Mouse (Mus musculus) embryonic facial prominence, embryonic 14.5 days (tissue): ENCODE results near the gene Myf6. TPM values are rescaled to one million over a fixed set of nuclear protein-coding genes. Genes with fewer than 3 reads are reported as not detected.

Experiments used
- ATAC-seq: fragments of 200-750 bp; cut with Nextera tagmentation; 2 replicates; pipeline ENCODE4 v1.8.0; 2017; ENCODE audit warnings: low read depth, moderate number of reproducible peaks, moderate TSS enrichment
- DNase-seq: peaks from one replicate; pipeline ENCODE4 v3.0.0-alpha.2; 2015; ENCODE audit warnings: low spot score
- H3K27ac ChIP-seq: fragments of 300-500 bp; sonication (generic); replicated peaks from 2 replicates; pipeline ENCODE4 v1.5.1; 2014; ENCODE audit warnings: low read depth, mild to moderate bottlenecking, low read length, moderate library complexity
- H3K27me3 ChIP-seq: fragments of 300-500 bp; sonication (generic); replicated peaks from 2 replicates; pipeline ENCODE4 v1.6.1; 2014; ENCODE audit warnings: low read length; ENCODE audit not compliant: control insufficient read depth, insufficient read depth
- H3K36me3 ChIP-seq: fragments of 300-500 bp; sonication (generic); 2 replicates; pipeline ENCODE4 v1.6.1; 2014; ENCODE audit warnings: low read length, mixed read lengths; ENCODE audit not compliant: control insufficient read depth, insufficient read depth
- H3K4me1 ChIP-seq: fragments of 300-500 bp; sonication (generic); 2 replicates; pipeline ENCODE4 v1.6.1; 2014; ENCODE audit warnings: antibody characterized with exemption, low read length; ENCODE audit not compliant: control insufficient read depth, insufficient read depth
- H3K4me2 ChIP-seq: fragments of 300-500 bp; sonication (generic); 2 replicates; pipeline ENCODE4 v1.6.1; 2014; ENCODE audit warnings: low read depth, mild to moderate bottlenecking, low read length, moderate library complexity, mixed read lengths
- H3K4me3 ChIP-seq: fragments of 300-500 bp; sonication (generic); 2 replicates; pipeline ENCODE4 v1.5.1; 2014; ENCODE audit warnings: low read depth, mild to moderate bottlenecking, low read length
- H3K9ac ChIP-seq: fragments of 300-500 bp; sonication (generic); 2 replicates; pipeline ENCODE4 v1.6.1; 2014; ENCODE audit warnings: low read depth, mild to moderate bottlenecking, low read length, moderate library complexity, mixed read lengths
- H3K9me3 ChIP-seq: fragments of 300-500 bp; sonication (generic); 2 replicates; pipeline ENCODE4 v1.6.1; 2016; ENCODE audit warnings: low read length; ENCODE audit not compliant: control insufficient read depth
- WGBS: fragments of 180-500 bp; shearing (Covaris S2); extraction: QIAGEN DNeasy Blood & Tissue Kit; methylation state at CpG from one replicate; pipeline ENCODE4 v1.1.7; 2014; 5-methylcytosine and 5-hydroxymethylcytosine counted together
- microRNA-seq: library from miRNA; unstranded; fragments of <30 nt; microRNA quantifications from one replicate; pipeline ENCODE4, GENCODE M21; 2016; ENCODE audit warnings: borderline number of aligned reads
- polyA plus RNA-seq: library from polyadenylated mRNA; unstranded; fragments of >200 nt; fragmentation: Nextera tagmentation; extraction: Ambion mirVana; gene quantifications from 2 replicates; pipeline ENCODE4 v1.2.1, GENCODE M21; 2014

Gene Myf6
- polyA plus RNA-seq, 1 experiment from 2014 or later: 28.9 TPM

DNA sequence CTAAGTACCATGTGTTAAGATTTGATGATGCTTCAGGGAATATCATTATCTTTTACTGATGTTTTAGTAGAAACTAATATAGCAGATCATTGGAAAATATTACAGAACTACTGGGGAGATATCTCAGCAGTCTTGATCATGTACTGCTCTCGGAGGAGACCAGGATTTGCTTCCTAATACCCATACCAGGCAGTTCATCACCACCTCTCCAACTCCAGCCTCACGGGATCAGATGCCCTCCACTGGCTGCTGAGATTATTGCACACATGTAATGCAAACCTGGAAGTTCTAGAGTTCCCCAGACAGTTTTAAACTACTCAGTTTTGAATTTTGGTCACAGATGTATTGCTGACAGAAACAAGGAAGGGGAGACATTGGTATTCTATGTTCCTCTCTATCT, 21.0 kb downstream of the Myf6 start:
- 52% methylated on average over 2 of the region's 2 CpGs for WGBS

DNA sequence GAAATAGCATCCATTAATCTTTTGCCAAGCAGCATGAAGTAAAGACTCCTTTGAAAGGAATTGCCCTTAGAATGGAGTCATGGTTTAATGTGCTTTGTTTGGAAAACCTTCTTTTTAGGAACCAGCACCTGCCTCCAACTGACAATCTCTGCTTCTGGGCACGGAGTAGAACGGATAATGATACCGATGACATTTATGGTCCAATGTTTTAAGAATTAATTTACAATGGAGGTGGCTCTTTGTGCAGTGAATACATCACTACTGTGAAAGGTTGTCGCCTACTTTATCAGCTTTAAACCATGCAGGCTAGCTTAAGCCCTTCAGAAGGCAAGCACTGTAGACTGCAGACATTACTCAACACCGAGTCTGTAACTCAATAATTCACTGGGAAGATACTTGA, 22.8 kb downstream of the Myf6 start:
- no peak for ATAC-seq
- 83% methylated on average over 5 of the region's 5 CpGs for WGBS
- no peaks in the 10 kb centered on the region for H3K36me3 ChIP-seq
- H3K4me3 ChIP-seq: no peak overlapping the region
- no peak overlapping the region for H3K9ac ChIP-seq
- H3K27me3 ChIP-seq: no peaks in the 10 kb centered on the region
- no peak overlapping the region for H3K27ac ChIP-seq
- no peaks in the 10 kb centered on the region for H3K4me1 ChIP-seq
- no peaks in the 10 kb centered on the region for H3K9me3 ChIP-seq
- no peak for DNase-seq
- no peak overlapping the region for H3K4me2 ChIP-seq

More for the DNA sequence above, 21.0 kb downstream of the Myf6 start:
- DNase-seq: no peak
- H3K4me3 ChIP-seq: no peak overlapping the region
- H3K9ac ChIP-seq: no peak overlapping the region
- H3K4me1 ChIP-seq: no peaks in the 10 kb centered on the region
- H3K4me2 ChIP-seq: no peak overlapping the region
- no peaks in the 10 kb centered on the region for H3K9me3 ChIP-seq
- H3K27ac ChIP-seq: no peak overlapping the region
- no peak for ATAC-seq
- no peaks in the 10 kb centered on the region for H3K36me3 ChIP-seq
- no peaks in the 10 kb centered on the region for H3K27me3 ChIP-seq

DNA sequence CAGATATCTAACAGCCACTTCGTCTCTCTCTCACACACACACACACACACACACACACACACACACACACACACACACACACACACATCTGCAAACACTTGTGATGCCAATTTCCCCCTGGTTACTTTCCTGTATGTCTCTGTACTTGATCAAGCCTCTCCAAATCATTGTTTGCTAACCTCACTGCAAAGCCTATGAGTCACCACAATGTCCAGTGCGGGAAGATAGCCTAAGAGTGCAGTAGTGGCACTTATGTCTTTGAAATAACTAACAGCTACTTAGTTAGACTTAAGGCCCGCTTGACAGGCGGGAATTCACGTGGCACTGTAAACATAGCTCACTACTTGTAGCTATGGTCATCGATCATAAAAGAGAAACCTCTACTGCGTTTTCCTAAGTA, 26.7 kb downstream of the Myf6 start:
- no peak overlapping the region for H3K4me2 ChIP-seq
- no peaks in the 10 kb centered on the region for H3K9me3 ChIP-seq
- H3K27ac ChIP-seq: no peak overlapping the region
- H3K4me3 ChIP-seq: no peak overlapping the region
- H3K4me1 ChIP-seq: no peaks in the 10 kb centered on the region
- no peak overlapping the region for H3K9ac ChIP-seq
- no peak for ATAC-seq
- H3K27me3 ChIP-seq: no peaks in the 10 kb centered on the region
- WGBS: 81% methylated on average over 7 of the region's 7 CpGs
- no peaks in the 10 kb centered on the region for H3K36me3 ChIP-seq
- DNase-seq: no peak

DNA sequence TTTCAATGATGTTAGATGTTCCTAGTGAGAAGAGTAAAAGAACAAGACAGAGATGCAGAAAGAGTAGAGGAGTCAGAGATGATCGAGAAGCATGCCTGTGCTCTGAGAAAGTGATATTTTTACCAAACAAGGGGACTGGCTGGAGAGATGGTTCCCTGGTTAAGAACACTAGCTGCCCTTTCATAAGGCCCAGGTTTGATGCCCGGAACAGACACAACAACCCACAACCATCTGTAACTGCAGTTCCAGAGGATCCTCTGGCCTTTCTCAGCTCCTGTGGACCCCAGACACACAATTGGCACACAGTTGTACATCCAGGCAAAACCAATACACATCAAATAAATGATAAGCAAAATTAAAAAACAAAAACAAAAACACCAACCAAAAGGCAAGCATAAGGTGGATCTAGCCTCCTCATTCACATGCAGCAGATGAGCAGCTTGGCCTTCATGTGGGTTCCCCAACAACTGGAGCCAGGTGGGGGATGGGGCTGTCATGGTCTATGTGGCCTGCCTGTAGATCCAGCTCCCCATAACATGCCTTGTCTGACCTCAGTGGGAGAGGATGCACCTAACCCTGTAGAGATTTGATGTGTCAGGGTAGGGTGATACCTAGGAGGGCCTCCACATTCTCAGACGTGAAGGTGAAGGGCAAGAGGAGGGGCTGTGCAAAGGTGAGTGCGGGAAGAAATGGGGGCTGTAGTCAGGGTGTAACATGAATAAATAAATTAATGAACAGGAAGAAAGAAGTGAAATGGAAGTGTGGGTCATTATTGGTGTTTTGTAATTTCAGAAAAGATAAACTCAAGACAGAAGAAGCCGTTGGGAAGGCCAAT, 44.8 kb downstream of the Myf6 start:
- no peak for DNase-seq
- Histone ChIP-seq H3K36me3 (no peaks in the 10 kb centered on the region), H3K4me3 (no peak overlapping the region), H3K27me3 (no peaks in the 10 kb centered on the region), H3K4me2 (no peak overlapping the region), H3K9me3 (no peaks in the 10 kb centered on the region), H3K9ac (no peak overlapping the region), H3K4me1 (no peaks in the 10 kb centered on the region), H3K27ac (no peak overlapping the region)
- WGBS: 82% methylated on average over 5 of the region's 5 CpGs
- no peak for ATAC-seq

Small RNAs within 50 kb of the gene (microRNA-seq; reads per million reads assigned to microRNA genes)
- gene Gm44403: not detected

Other genes starting within 250 kb of the Myf6 start
- 4.8 and 5.0 TPM in 2 replicates for gene Lin7a, start 223.1 kb downstream of the Myf6 start, polyA plus RNA-seq
- gene Myf5, start 8.6 kb downstream of the Myf6 start, polyA plus RNA-seq: 22.1 and 22.5 TPM in 2 replicates
- gene Ptprq, start 225.3 kb upstream of the Myf6 start, polyA plus RNA-seq: 0.39 and 0.47 TPM in 2 replicates